Mouse (Mus musculus) E14TG2a.4 (cell line): ENCODE data around the gene Bid.
A peak's percentile ranks its signal among the peaks of the same experiment; 100 is the strongest.
"Not testable (repeated sequence)": the region's sequence is repeated elsewhere in the genome, so short reads cannot be mapped to it uniquely, and the experiment has no call there.

Source experiments
- H3K27me3 ChIP-seq: 2 replicates; pipeline ENCODE4 v1.6.1; 2014; ENCODE audit warnings: low read length, control low read depth; ENCODE audit not compliant: insufficient read depth
- H3K36me3 ChIP-seq: 2 replicates; pipeline ENCODE4 v1.6.1; 2014; ENCODE audit warnings: low read length, control low read depth; ENCODE audit not compliant: insufficient read depth
- H3K4me1 ChIP-seq: replicated peaks from 2 replicates; pipeline ENCODE4 v1.6.1; 2014; ENCODE audit warnings: low read depth, low read length, control low read depth
- H3K4me3 ChIP-seq: replicated peaks from 2 replicates; pipeline ENCODE4 v1.5.1; 2014; ENCODE audit warnings: mild to moderate bottlenecking, low read length
- H3K9me3 ChIP-seq: 2 replicates; pipeline ENCODE4 v1.6.1; 2014; ENCODE audit warnings: low read length, control low read depth
- CTCF ChIP-seq: conservative IDR thresholded peaks from 2 replicates; pipeline ENCODE4 v1.5.1; 2014; ENCODE audit warnings: low read length
- NANOG ChIP-seq: IDR thresholded peaks from 2 replicates; pipeline ENCODE4 v1.6.1; 2014; ENCODE audit warnings: borderline replicate concordance, low read length, mixed read lengths
- POU5F1 ChIP-seq: IDR thresholded peaks from 2 replicates; pipeline ENCODE4 v1.6.1; 2014; ENCODE audit warnings: low read length, borderline replicate concordance

Gene Bid

DNA sequence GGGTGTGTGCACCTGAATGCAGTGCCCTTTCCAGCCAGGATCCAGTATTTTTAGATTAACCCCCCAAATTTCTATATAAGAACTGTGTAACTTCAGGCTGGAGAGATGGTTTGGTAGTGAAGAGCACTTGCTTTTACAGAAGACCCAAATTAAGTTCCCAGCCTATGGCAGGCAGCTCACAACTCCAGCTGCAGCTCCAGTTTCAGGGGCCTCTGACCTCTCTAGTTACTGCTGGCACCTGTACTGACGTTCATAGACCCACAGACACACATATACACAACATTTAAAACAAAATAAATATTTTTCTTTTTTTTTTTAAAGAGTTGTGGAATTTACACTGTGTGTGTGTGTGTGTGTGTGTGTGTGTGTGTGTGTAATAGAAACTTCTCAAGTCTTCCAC lies 12.8 kb upstream of the Bid start:
- H3K27me3 ChIP-seq, result no peaks in the 10 kb centered on the region
- H3K4me1 ChIP-seq, result peaks cover 10% of the 10 kb centered on the region
- no peak overlapping the region for H3K4me3 ChIP-seq
- no peak for TF ChIP-seq CTCF
- H3K9me3 ChIP-seq, result no peaks in the 10 kb centered on the region
- H3K36me3 ChIP-seq, result peaks cover 11% of the 10 kb centered on the region; the same call in 1 of the 2 replicates

DNA sequence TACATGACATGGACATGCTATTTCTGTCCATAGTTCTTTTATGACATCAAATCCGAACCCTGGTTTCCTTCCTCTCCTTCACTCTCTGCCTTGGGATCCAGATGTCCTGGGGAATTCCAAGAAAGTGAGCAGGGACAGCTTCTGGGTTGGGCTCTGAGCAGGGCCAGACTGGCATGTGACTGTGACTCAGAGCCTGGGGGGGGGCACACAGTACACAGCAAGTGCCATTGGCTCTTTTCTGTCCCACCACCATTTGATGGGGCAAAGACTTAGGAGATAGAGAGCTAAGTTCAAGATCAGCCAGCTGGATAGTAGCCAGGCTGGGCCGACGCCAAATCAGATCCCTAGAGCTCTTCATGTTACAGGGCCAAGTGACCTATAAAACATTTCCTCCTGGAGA lies 11.1 kb upstream of the Bid start:
- Histone ChIP-seq H3K4me3 (no peak overlapping the region), H3K9me3 (no peaks in the 10 kb centered on the region), H3K4me1 (peaks cover 11% of the 10 kb centered on the region), H3K27me3 (no peaks in the 10 kb centered on the region), H3K36me3 (peaks cover 5% of the 10 kb centered on the region; the same call in 1 of the 2 replicates)
- TF ChIP-seq POU5F1 (no peak), CTCF (no peak), NANOG (no peak)

DNA sequence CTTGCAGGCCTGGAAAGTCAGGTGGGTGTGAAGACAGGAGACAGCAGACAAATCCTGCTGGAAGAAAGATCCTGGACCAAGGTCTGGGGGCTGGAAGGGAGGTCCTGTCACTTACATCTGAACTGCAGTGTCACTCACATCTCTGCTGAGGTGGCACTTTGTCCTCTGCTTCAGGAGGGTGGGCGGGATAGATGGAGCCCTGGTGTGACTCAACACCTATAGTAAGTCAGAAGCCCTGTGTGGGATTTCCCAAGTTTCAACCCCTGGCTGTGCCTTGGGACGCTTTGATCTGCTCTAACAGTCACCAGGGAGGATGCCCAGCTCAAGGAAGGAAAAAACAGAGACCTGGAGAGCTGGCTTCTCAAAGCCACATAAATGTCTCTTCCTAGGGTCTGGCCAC lies 10.2 kb upstream of the Bid start:
- TF ChIP-seq CTCF (no peak), NANOG (no peak), POU5F1 (no peak)
- no peaks in the 10 kb centered on the region for H3K36me3 ChIP-seq
- peaks cover 5% of the 10 kb centered on the region; the same call in 1 of the 2 replicates for H3K4me1 ChIP-seq
- no peaks in the 10 kb centered on the region for H3K27me3 ChIP-seq
- no peak overlapping the region for H3K4me3 ChIP-seq
- no peaks in the 10 kb centered on the region for H3K9me3 ChIP-seq

DNA sequence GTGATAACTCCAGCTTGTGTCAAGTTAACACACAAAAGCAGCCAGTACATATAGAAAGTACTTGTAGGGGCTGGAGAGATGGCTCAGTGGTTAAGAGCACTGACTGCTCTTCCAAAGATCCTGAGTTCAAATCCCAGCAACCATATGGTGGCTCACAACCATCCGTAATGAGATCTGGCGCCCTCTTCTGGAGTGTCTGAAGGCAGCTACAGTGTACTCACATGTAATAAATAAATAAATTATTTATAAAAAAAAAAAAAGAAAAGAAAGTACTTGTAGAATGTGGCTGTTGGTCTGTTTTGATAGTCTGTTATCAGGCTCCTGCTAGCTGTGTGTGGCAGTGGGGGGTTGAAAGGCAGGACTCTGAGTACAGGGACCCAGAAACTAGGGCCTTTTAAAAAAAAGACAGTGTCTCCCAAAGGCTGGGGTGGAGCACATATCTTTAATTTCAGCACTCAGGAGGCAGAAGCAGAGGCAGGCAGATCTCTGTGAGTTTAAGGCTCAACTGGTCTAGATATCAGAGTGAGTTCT lies 8.2 kb upstream of the Bid start:
- not testable (repeated sequence) for H3K27me3 ChIP-seq, H3K9me3 ChIP-seq, H3K36me3 ChIP-seq, H3K4me1 ChIP-seq, H3K4me3 ChIP-seq

DNA sequence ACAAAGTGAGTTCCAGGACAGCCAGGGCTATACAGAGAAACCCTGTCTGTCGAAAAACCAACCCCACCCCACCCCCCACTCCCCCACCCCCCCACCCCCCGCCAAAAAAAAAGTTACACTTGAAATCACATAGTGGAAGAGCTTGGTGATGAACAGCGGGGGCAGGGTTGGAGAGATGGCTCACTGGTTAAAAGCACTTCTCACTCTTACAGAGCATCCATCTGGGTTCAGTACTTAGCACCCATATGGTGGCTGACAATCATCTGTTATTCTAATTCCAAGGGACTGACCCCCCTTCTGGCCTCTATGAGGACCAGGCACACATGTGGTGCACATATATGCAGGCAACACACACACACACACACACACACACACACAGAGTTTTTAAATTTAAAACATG lies 1.3 kb upstream of the Bid start:
- Histone ChIP-seq H3K4me1 (peaks cover 37% of the 10 kb centered on the region), H3K27me3 (peaks cover 4% of the 10 kb centered on the region; the same call in 1 of the 2 replicates), H3K36me3 (peaks cover 16% of the 10 kb centered on the region), H3K9me3 (no peaks in the 10 kb centered on the region), H3K4me3 (no peak overlapping the region)
- TF ChIP-seq CTCF, result no peak

DNA sequence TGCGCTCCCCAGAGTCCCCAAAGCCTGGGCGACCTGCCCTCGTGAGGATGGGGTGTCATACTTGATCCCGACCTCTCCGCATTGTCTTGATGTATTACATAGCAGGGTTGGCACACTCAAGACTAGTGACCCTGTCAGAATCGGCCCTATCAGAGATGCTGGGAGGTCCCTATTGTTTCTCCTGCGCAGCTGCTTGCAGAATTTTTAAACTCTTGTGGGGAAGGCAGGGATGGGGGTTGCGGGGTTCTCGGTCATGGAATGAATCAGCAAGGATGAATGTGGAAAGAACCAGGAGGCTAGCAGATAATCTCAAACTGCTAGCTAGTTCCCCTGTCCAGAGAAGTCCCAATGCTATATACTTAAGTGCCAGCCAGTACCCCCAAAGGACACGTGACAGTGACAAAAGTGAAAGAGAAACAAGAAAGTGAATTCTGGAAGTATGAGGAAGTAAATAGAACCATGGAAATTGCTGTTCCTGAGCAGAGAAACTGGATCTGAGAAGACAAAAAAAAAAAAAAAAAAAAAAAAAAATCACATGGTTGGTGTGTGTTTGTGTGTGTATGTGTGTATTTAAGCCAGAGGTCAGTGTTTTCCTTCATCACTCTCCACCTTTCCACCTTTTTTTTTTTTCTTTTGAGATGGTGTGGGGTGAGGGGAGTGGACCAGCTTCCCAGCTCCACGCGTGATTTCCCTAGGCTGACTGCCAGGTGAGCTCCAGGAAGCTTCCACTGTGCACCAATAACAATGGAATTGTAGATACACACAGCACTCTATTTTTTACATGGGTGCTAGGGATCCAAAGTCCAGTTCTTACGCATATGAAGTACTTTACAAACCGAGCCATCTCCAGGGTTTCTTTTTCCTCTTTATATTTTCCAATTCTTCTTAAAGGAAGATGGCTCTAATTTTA lies 574 bp upstream of the Bid start:
- not testable (repeated sequence) for H3K9me3 ChIP-seq, H3K27me3 ChIP-seq
- peak overlapping the region; percentile 91 for H3K4me3 ChIP-seq
- H3K36me3 ChIP-seq, result peaks cover 24% of the 10 kb centered on the region
- peaks cover 44% of the 10 kb centered on the region for H3K4me1 ChIP-seq

DNA sequence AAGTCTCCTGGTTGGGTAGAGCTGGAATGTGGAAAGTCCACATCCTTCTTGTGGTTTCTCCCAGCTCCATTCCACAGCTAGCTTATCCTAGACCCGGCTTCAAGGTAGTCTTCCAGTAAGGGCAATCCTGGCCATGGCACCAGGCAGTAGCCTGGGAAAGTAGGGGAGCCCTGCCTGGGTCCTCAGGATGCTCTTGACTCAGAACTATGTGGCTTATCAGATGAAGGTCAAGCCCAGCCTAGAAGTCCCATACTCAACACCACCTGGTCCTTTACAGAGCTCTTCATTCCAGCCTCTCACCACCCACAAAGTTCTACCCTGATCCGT lies 1.0 kb downstream of the Bid start:
- TF ChIP-seq NANOG (no peak), POU5F1 (no peak), CTCF (no peak)
- peaks cover 4% of the 10 kb centered on the region; the same call in 1 of the 2 replicates for H3K27me3 ChIP-seq

DNA sequence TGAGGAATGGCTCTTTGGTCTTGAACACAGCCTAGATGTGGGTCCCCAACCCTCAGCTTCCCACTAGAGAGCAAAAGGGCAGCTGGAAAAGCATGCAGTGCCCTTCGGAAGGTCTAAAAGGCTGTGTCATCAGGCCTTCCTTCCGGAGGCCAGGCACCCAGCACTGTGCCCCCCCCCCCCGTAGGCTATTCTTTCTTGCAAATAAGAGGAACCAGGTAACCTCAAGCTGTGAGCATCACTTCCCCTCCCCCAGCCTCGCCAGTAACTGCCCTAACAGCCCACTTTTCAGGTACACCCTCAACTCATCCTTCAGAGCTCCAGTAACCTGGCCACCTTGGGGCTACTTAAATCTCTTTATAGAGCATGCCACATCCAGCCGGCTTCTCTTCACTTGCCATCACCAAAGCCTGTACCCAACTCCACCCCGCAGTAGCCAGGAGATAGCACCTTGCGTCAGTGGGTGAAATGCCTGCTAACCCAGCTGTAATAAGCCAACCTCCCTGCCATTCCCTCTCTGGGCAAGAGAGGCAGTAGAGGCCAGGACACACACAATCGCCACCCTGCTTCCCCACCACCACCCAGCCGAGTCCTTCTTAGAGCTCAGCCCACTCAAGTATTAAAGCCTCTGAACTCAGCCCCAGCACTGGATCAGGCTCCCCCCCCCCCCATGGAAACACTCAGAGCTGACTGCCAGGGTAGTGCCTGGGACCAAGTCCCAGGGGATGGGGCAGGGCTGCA lies 1.6 kb downstream of the Bid start:
- TF ChIP-seq NANOG (no peak), POU5F1 (no peak), CTCF (0 out of 2 replicates have a peak, but pooled peaks have one; percentile 12)
- Histone ChIP-seq H3K4me1 (peaks cover 64% of the 10 kb centered on the region), H3K27me3 (peaks cover 4% of the 10 kb centered on the region; the same call in 1 of the 2 replicates), H3K4me3 (peak overlapping the region; percentile 91), H3K36me3 (peaks cover 42% of the 10 kb centered on the region), H3K9me3 (no peaks in the 10 kb centered on the region)

More for the DNA sequence above, 1.0 kb downstream of the Bid start:
- H3K36me3 ChIP-seq, result peaks cover 40% of the 10 kb centered on the region
- peaks cover 60% of the 10 kb centered on the region for H3K4me1 ChIP-seq
- H3K9me3 ChIP-seq, result no peaks in the 10 kb centered on the region
- H3K4me3 ChIP-seq, result peak overlapping the region; percentile 91

DNA sequence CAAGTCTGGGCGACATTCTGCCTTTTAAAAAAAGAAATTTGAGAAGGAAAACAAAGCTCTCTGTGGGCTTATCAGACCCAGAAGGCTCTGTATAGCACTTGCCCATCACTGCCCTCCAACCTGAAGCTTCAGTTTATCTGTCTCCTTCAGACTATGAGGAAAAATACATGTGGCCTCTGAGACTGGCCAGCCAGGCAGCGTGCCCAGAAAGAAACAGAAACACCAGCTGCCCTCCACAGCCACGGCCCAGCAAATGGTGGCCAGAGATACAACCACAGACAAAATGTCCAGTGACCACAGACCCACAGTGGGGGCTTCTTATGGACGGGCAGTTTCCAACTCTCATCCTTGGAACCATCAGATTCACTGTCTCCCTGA lies 2.1 kb downstream of the Bid start:
- Histone ChIP-seq H3K36me3 (peaks cover 42% of the 10 kb centered on the region), H3K4me1 (peaks cover 70% of the 10 kb centered on the region), H3K4me3 (peak overlapping the region; percentile 49), H3K27me3 (peaks cover 3% of the 10 kb centered on the region; the same call in 1 of the 2 replicates), H3K9me3 (no peaks in the 10 kb centered on the region)
- no peak for TF ChIP-seq CTCF
- TF ChIP-seq NANOG, result no peak
- TF ChIP-seq POU5F1, result no peak
